Mouse (Mus musculus): Measurements from ENCODE around the gene Mprip.
A peak's percentile ranks its signal among the peaks of the same experiment; 100 is the strongest.

Gene Mprip

GRCm38 (mm10) chr11:59769738-59770137, 108.6 kb downstream of the Mprip start:
- no peak for DNase-seq

DNA sequence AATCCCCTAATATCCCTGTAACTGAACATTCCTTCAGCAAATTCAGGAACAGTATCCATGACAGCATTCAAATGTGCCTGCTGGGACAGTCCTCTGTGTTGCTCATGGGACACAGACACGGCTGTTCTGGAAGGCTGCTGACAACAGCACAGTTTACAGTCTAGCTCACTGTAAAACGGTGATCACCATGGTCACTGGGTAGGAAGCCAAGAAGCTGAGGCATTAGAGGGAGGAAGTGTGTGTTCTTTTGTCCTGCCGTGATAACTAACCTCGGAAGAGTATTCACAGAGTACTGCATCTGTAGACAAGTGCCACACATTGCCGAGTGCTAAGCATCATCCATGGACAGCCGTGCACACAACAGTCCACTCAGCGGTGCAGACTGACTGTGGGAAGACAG, 109.6 kb downstream of the Mprip start:
- DNase-seq = no peak

DNA sequence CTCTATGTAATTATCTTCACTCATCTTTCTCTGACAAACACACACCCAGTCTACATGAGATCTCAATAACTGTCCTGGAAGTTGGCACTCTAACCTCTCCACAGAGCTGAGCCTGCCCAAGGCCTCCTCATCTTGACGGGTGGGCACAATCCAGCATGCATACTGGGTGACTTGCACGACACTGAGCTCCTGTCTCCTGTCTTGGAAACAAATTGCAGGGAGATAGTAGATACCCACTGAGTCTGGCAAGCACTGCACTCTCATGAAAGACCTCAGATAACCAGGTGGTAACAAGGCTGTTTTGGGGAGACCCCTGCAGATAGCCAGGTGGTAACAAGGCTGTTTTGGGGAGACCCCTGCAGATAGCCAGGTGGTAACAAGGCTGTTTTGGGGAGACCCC, 111.2 kb downstream of the Mprip start:
- peak; percentile 61 for DNase-seq

- DNase-seq = no peak
These were observed 111.8 kb downstream of the Mprip start for GRCm38 (mm10) chr11:59772902-59773301.

- no peak for DNase-seq
These were observed 113.4 kb downstream of the Mprip start for GRCm38 (mm10) chr11:59774522-59774921.

DNA sequence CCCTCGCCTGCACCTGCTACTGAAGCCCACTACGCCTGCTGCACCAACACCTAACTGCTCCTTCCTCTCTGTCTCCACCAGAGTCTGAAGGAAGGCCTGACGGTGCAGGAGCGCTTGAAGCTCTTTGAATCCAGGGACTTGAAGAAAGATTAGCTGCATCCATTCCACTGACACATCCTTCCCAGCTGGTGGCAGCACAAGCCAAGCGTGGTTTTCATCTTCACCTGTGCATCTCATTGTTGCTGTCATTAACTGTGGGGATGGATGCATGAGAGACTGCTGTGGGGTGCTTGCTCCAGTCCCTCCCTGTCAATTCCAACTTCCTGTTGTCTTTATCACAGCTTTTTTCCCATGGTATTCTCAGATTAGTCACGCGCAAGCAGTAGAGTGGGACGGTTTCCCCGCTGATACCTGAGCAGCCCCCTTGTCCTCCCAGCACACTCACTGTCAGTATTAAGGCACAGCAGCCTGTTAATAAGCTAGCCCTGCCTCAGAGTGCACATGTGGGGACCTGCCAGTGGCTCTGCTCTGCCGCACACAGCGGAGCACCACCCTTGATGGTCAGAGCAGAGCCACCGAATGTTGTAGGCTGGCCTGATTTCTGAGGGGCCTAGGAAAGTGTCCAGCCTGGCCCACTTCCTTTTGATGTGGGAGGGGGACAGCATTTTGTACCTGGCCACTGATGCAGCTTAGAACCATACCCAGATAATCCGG, 114.5 kb downstream of the Mprip start:
- DNase-seq = no peak

- DNase-seq = no peak
These were observed 116.2 kb downstream of the Mprip start for GRCm38 (mm10) chr11:59777259-59777658.

GRCm38 (mm10) chr11:59778181-59778873, 117.2 kb downstream of the Mprip start:
- DNase-seq = peak; percentile 75

- DNase-seq = no peak
These were observed 117.7 kb downstream of the Mprip start for GRCm38 (mm10) chr11:59778874-59779223.

DNA sequence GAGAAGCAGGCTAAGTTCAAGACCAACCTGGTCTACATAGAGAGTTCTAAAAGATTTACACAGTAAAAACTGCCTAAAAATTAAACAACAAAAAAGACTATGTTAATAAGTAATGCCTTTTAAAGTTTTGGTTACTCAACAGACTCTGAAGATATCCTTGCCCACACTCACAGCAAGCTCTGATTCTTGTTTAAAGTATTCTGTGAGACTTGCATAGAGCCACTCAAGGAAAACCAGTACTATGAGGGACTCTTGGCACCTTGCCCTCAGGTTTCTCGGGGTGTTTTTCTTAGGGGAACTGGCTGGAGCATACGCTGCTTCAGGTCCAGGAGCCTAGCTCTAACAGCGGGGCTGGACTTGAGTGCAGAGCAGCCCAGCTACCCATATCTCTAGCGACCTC, 118.3 kb downstream of the Mprip start:
- no peak for DNase-seq

- no peak for DNase-seq
These were observed 119.1 kb downstream of the Mprip start for GRCm38 (mm10) chr11:59780241-59780640.

GRCm38 (mm10) chr11:59782091-59782590, 121.0 kb downstream of the Mprip start:
- no peak for DNase-seq

DNA sequence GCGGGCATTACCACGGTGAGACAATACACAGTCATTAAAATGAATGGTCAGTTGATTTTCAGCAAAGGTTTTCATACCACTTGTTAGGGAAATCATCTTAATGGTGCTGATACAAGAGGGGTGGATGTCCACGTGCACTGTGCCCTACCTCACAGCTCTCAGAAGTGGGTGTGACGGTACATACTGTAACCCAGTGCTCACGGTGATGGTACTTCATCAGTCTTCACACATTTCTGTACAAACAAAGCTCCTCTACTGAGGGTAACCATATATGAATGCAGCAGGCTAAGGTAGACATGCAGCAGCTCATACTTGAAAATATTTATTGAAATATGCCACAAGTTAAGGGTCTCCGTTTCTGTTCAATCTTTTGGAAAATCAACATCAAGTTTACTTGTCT, 122.5 kb downstream of the Mprip start:
- no peak for DNase-seq

DNA sequence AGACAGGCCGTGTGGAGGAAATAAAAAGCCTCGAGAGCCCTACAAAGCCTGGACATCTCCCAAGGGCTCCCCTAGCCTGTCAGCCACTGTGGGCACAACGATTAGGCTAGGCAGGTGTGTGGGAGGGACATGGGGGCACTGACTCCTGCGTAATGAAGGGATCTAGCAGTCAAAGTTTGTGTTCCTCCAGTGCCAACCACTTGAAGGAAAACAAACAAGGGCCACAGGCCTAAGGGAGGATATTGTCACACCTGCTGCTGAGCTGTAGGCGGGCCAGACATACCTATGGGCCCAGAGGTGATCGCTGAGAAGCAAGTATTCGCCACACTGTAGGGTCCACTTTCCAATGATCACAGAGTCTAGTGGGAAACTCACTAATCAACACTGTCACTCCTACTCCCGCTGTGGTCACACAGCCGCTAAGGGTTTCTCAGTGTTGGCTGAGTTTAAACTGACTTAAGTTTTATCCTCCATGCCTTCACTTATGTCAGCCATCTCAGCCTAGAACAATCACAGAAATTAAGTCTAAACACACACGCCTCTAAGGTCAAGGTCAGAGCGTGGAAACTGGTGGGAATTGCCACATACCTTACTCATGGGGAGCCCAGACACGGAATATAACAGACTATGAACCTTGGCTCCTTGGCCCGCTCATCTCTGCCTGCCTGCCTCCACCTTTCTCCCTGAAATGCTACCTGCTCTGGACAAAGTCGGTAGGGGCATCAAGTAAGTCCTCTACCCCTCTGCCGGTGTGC, 125.5 kb downstream of the Mprip start:
- no peak for DNase-seq

DNA sequence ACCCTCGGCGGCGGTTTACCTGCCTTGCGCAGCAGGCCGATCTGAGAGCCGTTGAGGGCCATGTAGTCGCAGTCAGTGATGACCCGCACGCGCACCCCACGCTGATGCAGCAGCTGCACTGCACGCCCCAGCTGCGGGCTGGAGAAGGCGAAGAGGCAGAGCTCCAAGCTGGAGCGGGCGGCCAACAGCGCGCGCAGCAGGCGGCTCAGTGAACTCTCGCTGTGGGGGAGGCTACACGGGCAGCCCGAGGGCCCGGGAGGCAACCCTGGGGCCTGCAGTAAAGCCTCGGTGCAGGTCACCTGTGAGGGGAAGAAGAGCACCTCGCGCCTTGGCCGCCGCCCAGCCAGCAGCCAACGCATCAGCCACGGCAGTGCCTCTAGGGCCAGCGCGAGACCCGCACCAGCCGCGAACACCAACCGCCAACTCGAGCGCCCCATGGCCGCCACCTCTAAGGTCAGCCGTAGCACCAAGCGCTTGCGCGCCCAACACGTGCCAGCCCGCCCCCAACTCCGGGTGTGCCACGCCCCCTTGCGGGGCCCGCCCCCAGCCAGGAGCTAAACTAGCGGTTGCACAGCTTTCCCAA, 126.2 kb downstream of the Mprip start, which contains the start of gene Pld6:
Pld6 (minus strand) TSS at position 447 of the 583 bp plus-strand sequence.
- DNase-seq = no peak

DNA sequence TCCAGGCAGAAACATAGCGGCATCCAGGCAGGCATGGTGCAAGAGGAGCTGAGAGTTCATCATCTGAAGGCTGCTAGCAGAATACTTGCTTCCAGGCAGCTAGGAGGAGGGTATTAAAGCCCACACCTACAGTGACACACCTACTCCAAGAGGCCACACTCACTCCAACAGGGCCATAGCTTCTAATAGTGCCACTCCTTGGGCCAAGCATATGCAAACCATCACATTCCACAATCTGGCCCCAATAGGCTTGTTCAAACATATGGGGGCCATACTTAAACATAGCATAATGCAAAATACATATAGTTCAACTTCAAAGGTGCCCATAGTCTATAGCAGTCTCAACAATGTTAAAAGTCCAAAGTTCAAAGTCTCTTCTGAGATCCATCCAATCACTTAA, 128.2 kb downstream of the Mprip start:
- DNase-seq = no peak

- no peak for DNase-seq
These were observed 132.3 kb downstream of the Mprip start for GRCm38 (mm10) chr11:59793390-59793789.

DNA sequence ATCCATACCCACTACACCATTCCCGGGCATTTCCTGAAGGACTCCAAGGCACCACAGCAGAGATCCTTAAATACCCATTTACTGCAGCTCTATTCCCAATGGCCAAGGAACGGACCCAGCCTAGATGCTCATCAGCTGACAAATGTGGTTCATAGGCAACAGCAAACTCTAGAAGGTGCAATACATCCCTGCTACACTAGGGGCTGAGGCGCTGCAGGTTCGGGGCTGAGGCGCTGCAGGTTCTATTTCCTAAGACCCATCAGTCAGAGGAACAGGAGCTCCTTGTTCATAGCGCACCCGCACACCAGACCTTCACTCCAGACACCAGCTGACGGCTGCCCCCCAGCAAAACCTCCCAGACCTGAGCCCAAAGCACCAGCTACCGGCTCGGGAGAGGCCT, 139.3 kb downstream of the Mprip start:
- no peak for DNase-seq

DNA sequence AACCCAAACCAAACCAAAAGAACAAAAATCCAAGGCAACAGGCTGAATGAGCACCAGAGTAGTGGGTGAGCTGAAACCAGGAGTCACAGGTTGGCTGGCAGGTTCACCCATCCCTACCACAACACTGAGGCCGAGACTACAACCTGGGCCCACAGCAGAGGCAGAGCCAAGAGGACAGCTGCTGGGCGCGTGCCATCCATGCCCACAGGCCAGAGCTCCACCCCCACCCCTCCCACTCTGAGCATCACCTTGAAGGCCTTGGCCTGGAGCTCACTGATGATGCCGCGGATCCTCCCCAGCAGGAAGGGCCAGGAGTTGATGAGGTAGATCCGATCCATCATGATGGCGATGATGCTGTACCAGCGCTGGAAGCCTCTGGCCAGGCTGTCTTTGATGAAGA, 140.8 kb downstream of the Mprip start:
- DNase-seq = no peak

DNA sequence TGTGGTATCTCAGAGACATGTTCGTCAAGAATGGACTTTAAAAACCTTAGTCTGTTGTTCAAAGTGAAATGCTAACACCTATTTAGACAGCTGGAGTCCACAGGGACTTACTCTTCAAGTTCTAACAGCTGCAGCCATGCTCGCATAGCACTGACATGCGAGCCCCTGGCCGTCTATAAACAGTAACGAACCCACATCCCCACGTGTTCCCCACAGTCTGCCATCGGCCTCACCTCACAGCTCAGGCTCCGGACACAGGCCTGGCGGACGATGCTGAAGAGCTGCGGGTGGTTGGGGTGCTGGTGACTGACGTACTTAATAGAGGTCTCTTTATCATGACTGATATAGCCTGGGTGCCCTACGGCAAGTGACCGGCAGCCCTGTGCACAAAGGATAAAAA, 142.4 kb downstream of the Mprip start:
- DNase-seq = no peak

GRCm38 (mm10) chr11:59804409-59805110, 143.5 kb downstream of the Mprip start:
- DNase-seq = peak; percentile 73

- no peak for DNase-seq
These were observed 144.2 kb downstream of the Mprip start for GRCm38 (mm10) chr11:59805256-59805655.

DNA sequence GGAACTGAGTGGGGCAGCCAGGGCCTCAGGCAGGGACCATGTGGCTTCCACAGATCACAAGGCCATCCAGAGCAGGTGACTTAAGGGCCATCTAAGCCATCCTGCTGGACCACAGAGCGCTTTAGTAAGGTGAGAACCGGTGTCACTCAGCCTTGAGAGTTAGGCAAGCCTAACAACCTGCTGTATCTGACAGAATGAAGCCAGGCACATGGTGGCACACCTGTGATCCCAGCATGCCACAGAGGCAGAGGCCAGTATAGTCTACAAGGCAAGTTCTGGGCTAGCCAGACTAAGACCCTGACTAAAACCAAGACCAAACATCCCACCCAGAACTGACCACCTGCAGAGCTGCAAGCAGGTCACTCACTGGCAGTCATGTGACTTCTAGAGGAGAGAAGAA, 144.6 kb downstream of the Mprip start:
- no peak for DNase-seq
